Mouse (Mus musculus) left cerebral cortex, postnatal 36 days (tissue): ENCODE results near the gene Bco2. TPM values are rescaled to one million over a fixed set of nuclear protein-coding genes. Genes with fewer than 3 reads are reported as not detected.

Experiments used
- DNase-seq, 2 experiments: peaks; one replicate each; pipeline ENCODE4 v3.0.0; 2021 to 2022; ENCODE audit warnings: low spot score in 2 of 2, mixed read lengths in 1 of 2
- intact Hi-C: fragments of 180-260 bp; cut with DNase I; formaldehyde crosslinking; loops from one replicate; pipeline ENCODE4 v1.15.1; 2025
- total RNA-seq, 2 experiments: library from RNA; stranded (reverse); gene quantifications; 2 replicates each; pipeline ENCODE4 v1.2.3; 2021

Gene Bco2
- total RNA-seq, 2 experiments from 2014 or later = 2.7 to 3.1 TPM

DNA sequence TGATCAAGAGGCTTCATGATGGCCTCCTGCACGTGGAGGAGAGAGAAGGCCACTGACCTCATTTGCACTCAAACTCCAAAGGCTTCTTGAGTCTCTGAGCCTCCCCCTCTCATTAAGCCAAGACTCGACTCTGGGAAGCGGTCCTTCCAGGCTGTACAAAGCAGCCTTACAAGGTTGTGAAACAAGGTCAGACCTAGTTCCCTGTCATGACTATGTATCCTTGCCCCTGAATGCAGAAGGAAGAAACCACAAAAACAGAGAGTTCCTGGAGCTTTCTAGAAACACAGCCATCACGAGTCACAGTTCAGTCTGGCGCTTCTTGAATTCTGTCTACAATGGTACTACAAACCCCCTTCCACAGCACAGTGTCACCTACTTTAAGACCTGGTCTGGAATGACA lies 32.4 kb downstream of the Bco2 start:
- intact Hi-C loops = no loop called here
- DNase-seq = no peak

DNA sequence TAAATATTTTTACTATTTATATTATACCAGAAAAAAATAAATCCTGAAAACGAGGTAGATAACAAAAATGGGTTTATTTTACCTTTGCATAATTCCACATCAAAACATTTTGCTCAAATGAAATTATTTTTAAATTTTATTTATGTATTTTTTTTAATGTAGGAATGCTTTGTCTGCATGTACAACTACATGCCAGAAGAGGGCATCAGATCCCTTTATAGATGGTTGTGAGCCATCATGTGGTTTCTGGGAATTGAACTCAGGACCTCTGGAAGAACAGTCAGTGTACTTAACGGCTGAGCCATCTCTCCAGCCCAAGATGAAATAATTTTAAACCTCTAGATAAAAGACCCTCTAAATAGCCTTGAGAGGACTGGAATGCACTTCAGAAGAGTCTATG lies 33.4 kb downstream of the Bco2 start:
- DNase-seq = no peak
- intact Hi-C loops = no loop called here

DNA sequence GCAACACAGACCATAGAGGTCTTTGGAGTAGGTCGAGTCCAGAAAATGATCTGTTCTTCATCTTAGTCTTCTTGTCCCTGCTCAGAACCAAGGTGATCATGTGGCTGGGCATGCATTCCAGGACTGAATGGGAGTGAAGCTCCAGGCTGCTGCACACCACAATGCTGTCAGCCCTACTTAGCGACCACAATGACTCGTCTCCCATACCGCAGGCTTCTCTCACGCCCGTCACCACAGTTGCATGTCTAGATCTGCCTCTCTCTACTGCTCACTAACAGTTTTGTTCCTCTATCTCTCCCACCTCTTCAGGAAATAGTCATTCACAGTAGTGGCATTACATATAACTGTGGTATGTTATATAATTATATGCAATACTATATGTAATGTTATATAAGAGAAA lies 34.2 kb downstream of the Bco2 start:
- no peak for DNase-seq
- intact Hi-C loops = no loop called here

DNA sequence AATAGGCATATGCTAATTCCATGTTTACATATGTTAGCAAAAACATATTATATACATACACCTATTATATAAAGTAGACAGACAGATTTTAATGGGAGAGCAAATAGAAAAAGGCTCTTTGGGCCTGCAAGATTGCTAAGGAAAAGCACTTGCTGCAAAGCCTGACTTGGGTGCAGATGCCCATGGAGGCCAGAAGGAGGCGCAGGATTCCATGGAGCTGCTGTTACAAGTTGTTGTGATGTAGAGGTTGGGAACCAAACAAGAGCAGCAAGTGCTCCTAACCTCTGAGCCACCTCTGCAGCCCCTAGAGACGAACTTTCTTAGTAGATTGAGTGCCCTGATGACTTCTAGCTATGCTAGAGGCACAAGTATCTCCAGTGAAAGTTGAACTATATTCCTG lies 36.2 kb downstream of the Bco2 start:
- intact Hi-C loops = no loop called here
- no peak for DNase-seq

DNA sequence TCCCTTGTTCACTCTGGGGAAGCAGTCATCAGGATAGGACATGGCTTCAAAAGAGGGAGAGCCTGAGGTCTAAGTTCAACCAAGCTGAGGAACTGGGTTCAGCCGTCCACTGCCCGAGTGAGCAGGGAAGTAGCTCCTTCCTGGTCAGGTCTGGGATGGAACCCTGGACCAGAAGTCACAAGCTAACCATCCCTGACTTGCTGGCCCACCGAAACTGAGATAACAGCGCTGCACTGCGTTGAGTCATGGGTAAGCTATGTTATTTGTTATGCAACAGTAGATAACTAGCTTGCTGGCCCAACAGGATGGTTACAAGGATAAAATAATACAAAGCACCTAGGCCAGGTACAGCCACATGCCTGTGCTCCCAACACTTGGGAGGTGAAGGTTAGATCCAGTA lies 39.5 kb downstream of the Bco2 start:
- intact Hi-C loops = no loop called here

DNA sequence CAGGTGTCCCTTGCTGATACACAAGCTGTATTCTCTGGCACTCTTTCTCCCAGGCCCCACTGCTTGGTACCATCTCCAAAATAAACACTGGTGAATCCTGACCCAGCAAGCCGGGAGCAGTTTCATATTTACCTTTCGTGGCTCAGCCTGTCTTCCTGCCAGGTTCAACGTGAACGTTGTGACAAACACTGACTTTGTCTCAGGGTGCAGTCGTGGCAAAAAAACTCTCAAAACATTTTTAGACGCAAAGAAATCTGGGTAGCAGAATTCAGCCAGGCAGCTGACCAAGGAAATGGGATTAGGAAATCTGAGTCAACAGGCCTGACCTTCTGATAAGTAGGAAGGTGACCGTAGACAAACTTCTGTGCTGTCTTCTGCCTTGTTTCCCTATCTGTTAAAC lies 47.4 kb downstream of the Bco2 start:
- intact Hi-C loops = no loop called here
- DNase-seq = no peak

More for the DNA sequence above, 39.5 kb downstream of the Bco2 start:
- DNase-seq = no peak

DNA sequence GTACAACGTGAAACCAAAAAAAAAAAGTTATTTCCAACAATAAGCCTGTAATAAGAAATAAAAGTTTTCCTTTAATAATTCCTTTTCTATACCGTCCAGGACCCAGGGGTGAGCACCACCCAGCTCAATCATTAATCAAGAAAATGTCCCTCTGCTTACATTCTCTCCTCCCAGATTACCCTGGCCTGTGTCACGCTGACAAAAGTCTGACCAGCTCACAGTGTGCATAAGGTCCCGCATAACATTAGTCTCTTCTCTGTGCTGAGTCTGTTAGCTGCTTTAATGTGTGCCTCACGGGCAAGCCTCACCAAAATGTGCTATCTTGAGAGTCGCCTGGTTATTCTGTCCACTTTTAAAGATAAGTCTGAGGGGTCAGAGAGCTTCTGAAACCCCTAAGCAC lies 49.6 kb downstream of the Bco2 start:
- intact Hi-C loops = no loop called here

DNA sequence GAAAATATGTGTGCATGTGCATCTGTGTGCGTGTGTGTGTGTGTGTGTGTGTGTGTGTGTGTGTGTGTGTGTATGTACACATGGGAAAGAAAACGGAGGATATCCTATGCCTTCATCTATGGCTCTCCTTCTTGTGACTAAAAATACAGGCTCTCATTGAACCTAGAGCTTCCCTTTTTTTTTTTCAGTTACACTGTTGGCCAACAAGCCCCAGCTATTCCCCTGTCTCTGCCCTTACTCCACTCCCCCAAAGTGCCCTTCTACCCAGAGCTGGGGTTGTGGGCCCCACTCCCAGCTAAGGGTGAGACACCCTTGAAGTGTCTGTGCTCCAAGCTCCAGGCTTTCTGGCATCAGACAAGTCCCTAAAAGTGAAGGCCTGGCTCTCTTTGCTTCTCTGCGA lies 52.0 kb downstream of the Bco2 start:
- intact Hi-C loops = no loop called here
- no peak for DNase-seq

More for the DNA sequence above, 49.6 kb downstream of the Bco2 start:
- DNase-seq = no peak

DNA sequence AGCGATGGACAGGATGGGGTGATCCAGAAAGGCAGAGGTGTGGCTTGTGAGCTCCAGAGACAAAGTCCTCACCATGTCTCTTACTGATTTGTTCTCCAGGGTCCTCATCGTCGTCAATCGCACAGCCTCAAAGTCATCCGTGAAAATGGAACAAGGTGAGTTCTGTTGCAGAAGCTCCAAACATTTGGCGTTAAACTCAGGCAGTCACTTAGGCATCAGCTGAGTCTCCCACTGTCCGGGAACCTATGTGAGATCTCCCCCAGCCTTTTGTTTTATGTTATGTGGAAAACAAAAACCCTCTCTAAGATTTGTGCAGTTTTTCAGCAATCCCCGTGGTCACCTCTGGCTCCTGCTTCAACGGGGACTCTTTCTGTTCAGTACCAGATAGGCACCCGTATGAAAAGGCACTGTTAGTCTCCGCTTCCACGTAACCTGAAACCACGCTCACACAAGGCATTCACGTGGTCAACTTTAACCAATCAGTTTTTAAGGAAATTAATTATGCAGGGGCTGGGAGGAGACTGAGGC lies 53.9 kb downstream of the Bco2 start:
- intact Hi-C loops = no loop called here
- no peak for DNase-seq

DNA sequence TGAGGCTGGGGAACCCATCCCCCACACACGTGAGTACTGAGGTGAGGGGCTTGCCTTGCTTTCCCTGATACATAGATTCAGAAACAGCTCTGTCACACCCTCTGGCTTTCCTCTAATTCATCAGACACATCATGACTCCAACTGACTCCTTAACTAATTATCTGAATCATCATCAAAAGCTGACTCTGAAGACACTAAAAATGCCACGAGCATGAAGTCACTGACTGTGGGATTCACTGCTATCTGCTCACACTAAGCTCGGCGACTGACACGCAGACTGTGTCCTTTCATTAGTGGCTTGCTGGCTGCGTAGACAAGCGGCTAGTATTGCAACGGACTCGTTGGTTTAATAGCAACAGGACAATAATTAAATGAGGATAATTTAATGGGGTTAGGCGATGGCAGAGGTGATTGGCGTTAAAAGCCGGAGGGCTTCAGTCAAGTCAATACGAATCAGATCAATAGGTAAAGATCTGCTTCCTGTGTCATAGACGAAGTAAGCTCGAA lies 54.5 kb downstream of the Bco2 start:
- no peak for DNase-seq
- intact Hi-C loops = no loop called here

DNA sequence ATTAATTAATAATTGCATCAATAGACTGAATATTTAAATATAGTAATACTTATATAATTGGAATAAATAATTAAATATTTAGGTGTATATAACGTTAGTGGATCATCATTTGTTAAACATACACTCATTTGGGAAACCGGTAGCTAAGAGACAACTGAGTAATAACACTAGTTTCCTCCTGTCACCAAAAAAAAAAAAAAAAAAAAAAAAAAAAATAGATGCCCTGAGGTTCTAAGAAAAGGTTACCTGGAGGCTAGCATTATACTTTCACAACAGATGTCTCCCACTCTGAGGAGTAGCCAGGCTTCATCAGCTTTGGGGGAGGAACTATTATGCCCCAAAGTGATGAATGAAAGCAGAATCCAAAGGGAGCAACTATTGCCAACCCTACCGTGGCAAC lies 55.2 kb downstream of the Bco2 start:
- intact Hi-C loops = no loop called here

DNA sequence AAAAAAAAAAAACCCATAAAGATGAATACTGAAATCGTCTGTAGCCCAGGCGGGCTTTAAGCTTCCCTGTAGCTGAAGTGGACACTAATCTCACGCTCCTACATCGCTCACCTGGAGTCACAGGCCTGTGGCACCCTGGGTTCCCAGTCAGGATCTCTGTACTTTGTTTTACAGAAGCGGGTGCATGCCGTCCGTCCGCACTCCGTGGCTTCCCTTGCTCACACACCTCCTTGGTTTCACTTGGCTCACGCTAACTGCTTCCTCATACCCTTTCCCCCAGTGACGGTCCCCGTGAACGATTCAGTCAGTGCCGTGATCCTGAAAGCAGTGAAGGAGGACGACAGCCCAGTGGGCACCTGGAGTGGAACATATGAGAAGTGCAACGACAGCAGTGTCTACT lies 56.2 kb downstream of the Bco2 start:
- no peak for DNase-seq
- intact Hi-C loops = no loop called here

More for the DNA sequence above, 55.2 kb downstream of the Bco2 start:
- DNase-seq = no peak

DNA sequence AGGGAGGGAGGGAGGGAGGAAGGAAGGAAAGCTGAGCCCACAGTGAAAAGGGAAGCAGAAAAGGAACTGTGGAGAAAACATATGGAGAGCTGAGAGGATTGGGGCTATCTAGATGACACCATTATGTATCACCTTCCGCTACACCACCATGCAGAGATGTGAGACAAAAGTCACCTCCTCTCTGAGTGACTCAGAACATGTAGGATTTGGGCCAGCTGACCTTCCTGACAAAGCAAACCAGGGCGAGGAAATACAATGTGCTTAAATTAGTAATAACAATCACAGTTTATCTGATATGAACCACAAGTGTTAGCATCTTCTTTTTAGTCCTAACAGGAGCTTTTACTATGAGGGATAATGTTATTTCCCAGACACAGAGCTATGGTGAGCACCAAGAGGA lies 57.4 kb downstream of the Bco2 start:
- intact Hi-C loops = no loop called here
- no peak for DNase-seq

DNA sequence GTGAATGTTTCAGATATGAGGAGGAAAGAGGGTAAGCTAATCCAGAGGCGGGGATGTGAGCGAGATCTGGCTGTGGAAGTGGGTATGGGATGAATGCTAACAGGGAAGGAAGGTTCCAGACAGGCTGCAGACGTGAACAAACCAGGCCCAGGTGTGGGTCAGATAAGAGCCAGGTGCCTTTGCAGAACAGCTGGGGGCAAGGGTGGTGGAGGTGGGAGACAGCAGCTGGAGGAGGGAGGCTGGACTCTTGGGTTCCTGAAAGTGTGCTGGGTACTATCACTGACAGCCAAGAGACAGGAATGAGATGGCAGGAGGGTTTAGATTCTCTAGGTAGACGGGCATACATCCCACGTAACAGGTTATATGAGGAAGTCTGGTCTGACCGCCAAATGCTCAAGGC lies 57.9 kb downstream of the Bco2 start:
- no peak for DNase-seq
- intact Hi-C loops = no loop called here

DNA sequence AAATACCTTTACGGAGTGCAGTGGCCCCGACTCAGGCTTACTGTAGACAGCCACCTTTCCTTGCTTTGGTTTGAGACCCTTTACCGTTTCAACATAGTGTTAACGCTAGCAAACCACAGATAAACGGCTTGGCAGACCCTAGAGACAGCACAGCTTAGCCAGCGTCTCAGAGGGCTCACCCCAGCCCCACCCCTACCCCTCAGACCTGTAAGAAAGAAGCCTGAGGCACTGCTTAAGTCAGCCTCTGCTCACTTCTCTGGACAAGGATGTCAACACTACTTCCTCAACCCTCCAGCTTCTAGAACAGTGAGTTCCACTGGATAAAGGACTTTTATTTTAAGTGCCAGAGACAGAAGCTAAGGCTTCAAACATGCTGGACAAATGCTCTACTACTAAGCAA lies 58.4 kb downstream of the Bco2 start:
- no peak for DNase-seq
- intact Hi-C loops = no loop called here

DNA sequence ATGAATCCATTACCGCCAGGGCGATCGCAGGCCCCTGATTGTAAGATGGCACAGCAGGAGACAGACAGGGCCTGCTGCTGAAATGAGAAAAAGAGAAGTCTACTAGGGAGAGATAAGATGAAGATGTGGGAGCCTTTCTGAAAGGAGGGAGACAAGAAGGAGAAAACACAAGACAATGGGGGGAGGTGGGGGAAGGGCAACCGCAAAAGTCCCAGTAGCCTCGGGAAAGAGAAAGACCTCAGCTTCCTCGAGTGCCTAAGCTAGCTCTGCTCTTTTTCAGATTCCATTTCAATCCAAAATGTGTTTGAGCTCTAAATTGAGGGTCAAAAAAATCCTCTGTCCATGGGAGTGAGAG lies 58.9 kb downstream of the Bco2 start:
- DNase-seq = no peak
- intact Hi-C loops = no loop called here

DNA sequence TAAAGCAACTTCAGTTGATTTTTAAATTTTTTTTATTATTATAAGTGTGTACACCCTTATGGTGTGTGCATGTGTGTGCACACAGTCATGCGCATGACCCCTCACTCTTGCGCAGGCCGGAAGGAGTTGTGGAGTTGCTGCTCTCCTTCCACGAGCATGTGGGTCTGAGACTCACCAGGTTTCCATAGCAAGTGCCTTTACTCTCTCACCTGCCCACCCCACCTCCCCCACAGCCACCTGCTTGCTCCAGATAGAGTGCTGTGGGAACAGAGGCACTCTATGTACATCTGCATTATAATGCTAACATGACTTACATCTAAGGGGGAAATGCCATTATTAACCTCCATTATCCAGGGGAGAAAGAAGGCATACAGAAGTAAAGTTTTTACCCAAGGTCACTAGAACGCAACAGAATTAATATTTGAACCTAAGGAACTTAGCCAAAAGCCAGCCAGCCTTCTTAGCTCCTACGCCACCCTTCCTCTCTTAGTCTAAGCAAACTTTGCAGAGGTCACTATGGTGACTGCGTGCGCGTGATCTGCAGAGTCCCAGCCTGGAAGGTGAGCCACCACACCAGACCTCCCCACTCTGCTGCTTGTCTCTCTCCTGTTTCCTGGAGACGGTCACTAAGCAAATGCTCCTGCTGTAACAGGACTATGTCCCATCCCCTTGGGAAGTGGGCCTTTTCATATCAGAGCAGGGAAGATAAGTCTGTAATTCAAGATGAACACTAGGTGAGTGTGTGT lies 59.4 kb downstream of the Bco2 start:
- intact Hi-C loops = no loop called here
- DNase-seq = no peak

DNA sequence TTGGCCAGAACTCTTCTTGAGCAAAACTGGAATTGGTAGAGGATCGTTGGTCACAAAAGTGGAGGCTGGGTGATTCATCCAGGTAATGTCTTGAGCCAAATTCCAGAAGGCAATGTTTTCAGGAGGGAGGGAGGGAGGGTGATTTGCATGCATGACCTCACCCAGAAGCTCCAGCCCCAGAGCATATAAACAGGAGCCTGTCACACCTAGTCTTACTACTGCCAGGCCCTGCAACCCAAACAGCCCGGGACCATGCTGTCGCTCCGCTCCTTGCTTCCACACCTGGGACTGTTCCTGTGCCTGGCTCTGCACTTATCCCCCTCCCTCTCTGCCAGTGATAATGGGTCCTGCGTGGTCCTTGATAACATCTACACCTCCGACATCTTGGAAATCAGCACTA lies 60.7 kb downstream of the Bco2 start, which contains the start of gene Plet1:
Plet1 (plus strand) TSS at position 215 of the 400 bp plus-strand sequence.
- DNase-seq = no peak
- intact Hi-C loops = no loop called here

DNA sequence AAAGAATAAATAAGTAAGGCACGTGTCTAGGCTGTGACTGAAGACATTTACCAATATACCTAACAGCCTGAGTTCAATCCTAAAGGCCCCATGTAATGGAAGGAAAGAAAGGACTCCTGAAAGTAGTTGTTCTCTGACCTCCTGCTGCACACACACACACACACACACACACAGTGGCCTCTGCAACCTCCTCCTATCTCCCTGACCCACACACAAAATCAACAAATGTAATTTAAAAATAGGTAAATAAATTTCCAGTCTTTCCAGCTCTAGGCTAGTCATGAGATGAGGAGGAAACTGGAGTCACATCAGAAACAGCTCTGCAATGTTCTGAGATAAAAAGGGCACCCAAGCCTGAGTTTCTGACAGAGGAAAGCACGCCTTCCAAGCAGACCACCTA lies 61.2 kb downstream of the Bco2 start:
- intact Hi-C loops = no loop called here
- DNase-seq = no peak

DNA sequence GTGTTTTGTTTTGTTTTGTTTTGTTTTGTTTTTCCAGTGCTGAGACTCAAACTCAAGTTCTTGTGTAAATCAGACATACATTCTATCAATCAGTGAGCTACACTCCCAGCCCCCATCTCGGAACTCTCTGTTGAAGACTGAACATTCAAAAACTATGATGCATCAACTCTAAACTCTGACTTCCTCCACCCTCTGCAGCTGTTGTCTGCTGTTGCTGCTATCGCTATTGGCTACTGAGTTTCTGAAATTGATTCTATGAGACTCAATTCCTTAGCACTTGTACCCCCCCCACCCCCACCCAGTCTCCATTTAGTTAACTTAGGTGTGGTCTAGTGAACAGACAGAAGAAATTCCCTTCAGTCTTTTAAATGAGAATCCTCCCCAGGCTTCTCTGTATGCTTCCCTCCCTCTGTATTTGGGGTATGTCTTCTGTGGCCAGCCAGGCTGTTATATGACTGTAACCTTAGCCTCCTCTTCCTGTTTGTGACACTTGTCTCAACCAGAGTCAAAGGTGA lies 63.4 kb downstream of the Bco2 start:
- DNase-seq = no peak
- intact Hi-C loops = no loop called here

DNA sequence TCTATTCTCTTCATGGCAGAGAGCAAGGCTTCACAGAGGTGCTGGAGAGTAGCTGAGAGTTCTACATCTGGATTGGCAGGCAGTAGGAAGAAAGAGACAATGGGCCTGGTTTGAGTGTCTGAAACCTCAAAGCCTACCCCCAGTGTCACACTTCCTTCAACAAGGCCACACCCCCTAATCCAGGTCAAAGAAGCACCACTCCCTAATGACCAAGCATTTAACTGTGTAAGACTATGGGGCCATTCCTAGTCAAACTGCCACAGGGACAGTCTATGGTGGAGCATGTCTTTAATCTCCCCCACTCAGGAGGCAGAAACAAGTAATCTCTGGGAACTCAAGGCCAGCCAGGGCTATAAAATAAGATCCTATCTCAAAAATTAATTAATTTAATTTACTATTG lies 64.1 kb downstream of the Bco2 start:
- DNase-seq = no peak
- intact Hi-C loops = no loop called here
